Mouse (Mus musculus) stomach, postnatal 0 days (tissue): Measurements from ENCODE around the gene Stx7. TPM values are rescaled to one million over a fixed set of nuclear protein-coding genes. Genes with fewer than 3 reads are reported as not detected.
A peak's percentile ranks its signal among the peaks of the same experiment; 100 is the strongest.

Experiments
- ATAC-seq: fragments of 200-750 bp; cut with Nextera tagmentation; 2 replicates; pipeline ENCODE4 v1.8.0; 2017; ENCODE audit not compliant: low FRiP score, low TSS enrichment
- DNase-seq: peaks from one replicate; pipeline ENCODE4 v3.0.0-alpha.2; 2016; ENCODE audit warnings: low spot score
- H3K27ac ChIP-seq: fragments of 300-500 bp; sonication (generic); replicated peaks from 2 replicates; pipeline ENCODE4 v1.5.1; 2014; ENCODE audit warnings: mild to moderate bottlenecking, control low read depth
- H3K27me3 ChIP-seq: fragments of 300-500 bp; sonication (generic); 2 replicates; pipeline ENCODE4 v1.6.1; 2014; ENCODE audit warnings: low read length; ENCODE audit not compliant: control insufficient read depth, insufficient read depth
- H3K36me3 ChIP-seq: fragments of 300-500 bp; sonication (generic); 2 replicates; pipeline ENCODE4 v1.6.1; 2014; ENCODE audit warnings: low read length, mixed read lengths; ENCODE audit not compliant: control insufficient read depth, insufficient read depth
- H3K4me1 ChIP-seq: fragments of 300-500 bp; sonication (generic); replicated peaks from 2 replicates; pipeline ENCODE4 v1.6.1; 2014; ENCODE audit warnings: antibody characterized with exemption; ENCODE audit not compliant: control insufficient read depth, insufficient read depth
- H3K4me2 ChIP-seq: fragments of 300-500 bp; sonication (generic); replicated peaks from 2 replicates; pipeline ENCODE4 v1.6.1; 2014; ENCODE audit warnings: low read depth, mild to moderate bottlenecking, control low read depth, moderate library complexity
- H3K4me3 ChIP-seq: fragments of 300-500 bp; sonication (generic); 2 replicates; pipeline ENCODE4 v1.5.1; 2014; ENCODE audit warnings: low read depth, low read length, control low read depth
- H3K9ac ChIP-seq: fragments of 300-500 bp; sonication (generic); 2 replicates; pipeline ENCODE4 v1.6.1; 2014; ENCODE audit warnings: mild to moderate bottlenecking, low read length, control low read depth, mixed read lengths
- H3K9me3 ChIP-seq: fragments of 300-500 bp; sonication (generic); 2 replicates; pipeline ENCODE4 v1.6.1; 2016; ENCODE audit warnings: low read length; ENCODE audit not compliant: control insufficient read depth
- CTCF ChIP-seq: IDR thresholded peaks from 2 replicates; pipeline ENCODE4 v1.5.1; 2016; ENCODE audit warnings: antibody characterized with exemption, low read depth, mild to moderate bottlenecking, moderate library complexity
- EP300 ChIP-seq: optimal IDR thresholded peaks from 2 replicates; pipeline ENCODE3; 2016; ENCODE audit warnings: antibody characterized with exemption
- WGBS: fragments of 180-500 bp; shearing (Covaris S2); extraction: QIAGEN DNeasy Blood & Tissue Kit; methylation state at CpG from one replicate; pipeline ENCODE4 v1.1.7; 2014; 5-methylcytosine and 5-hydroxymethylcytosine counted together
- polyA plus RNA-seq: library from polyadenylated mRNA; unstranded; fragments of >200 nt; fragmentation: Nextera tagmentation; extraction: Ambion mirVana; gene quantifications from 2 replicates; pipeline ENCODE4 v1.2.1, GENCODE M21; 2015

Gene Stx7
- polyA plus RNA-seq, 1 experiment from 2014 or later, result 82.1 TPM

GRCm38 (mm10) chr10:24111116-24111778 lies 37.9 kb upstream of the Stx7 start:
- 49% methylated on average over 6 of the region's 6 CpGs for WGBS
- peak; percentile 85 for TF ChIP-seq CTCF
- no peak for TF ChIP-seq EP300
- DNase-seq (peak; percentile 57), ATAC-seq (no peak)
- Histone ChIP-seq H3K4me2 (no peak overlapping the region), H3K4me1 (no peaks in the 10 kb centered on the region), H3K36me3 (no peaks in the 10 kb centered on the region), H3K9me3 (no peaks in the 10 kb centered on the region), H3K4me3 (no peak overlapping the region), H3K27ac (no peak overlapping the region), H3K27me3 (no peaks in the 10 kb centered on the region), H3K9ac (no peak overlapping the region)

DNA sequence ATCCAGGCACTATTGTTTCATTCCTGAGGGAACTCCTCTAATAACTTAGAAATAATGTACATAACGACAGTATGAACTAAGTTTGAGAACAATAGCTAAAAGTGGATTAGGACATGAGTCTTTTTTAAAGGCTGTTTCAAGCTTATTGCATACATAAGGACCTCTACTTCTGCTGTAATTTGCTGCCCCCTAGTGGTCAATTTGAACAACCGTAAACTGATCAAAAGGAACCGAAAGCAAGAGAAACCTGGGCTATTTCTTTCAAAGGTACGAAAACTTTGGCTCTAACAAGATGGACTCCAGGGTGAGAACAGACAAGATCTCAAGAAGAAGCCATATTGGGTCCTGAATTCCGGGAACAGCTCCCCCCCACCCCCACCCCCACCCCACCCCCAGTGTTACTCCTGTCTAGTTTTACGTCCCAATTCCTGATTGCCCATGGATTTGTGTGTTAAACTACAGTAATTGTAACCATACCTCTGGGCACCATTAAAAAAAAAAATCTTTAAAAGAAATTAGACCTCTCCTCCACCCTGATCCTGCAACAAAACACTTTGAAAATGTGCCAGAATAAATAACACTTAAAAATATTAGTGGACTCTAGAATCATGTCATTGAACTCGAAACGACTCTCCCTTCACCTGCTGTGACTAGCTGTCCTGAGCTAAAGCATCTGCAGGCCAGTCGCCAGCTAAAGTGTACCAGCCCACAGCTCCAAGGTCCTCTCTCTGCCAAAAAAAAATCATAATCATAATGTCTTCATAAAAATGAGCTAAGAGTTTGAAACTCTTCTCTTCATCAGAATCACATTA lies 17.4 kb upstream of the Stx7 start:
- 13% methylated on average over 9 of the region's 9 CpGs for WGBS

GRCm38 (mm10) chr10:24132273-24132672 lies 16.8 kb upstream of the Stx7 start:
- Histone ChIP-seq H3K9me3 (no peaks in the 10 kb centered on the region), H3K27ac (peak overlapping the region; percentile 81), H3K27me3 (no peaks in the 10 kb centered on the region), H3K9ac (no peak overlapping the region), H3K4me1 (no peaks in the 10 kb centered on the region), H3K4me3 (no peak overlapping the region), H3K4me2 (peak overlapping the region; percentile 48), H3K36me3 (no peaks in the 10 kb centered on the region)
- no peak for TF ChIP-seq CTCF
- no peak for TF ChIP-seq EP300
- DNase-seq, result peak; percentile 82
- 18% methylated on average over 5 of the region's 5 CpGs for WGBS
- ATAC-seq, result peak; percentile 95

More for the DNA sequence above, 17.4 kb upstream of the Stx7 start:
- DNase-seq (peak; percentile 32), ATAC-seq (peak; percentile 71)
- H3K36me3 ChIP-seq, result no peaks in the 10 kb centered on the region
- no peak for TF ChIP-seq EP300
- peak; percentile 86 for TF ChIP-seq CTCF
- peak overlapping the region; percentile 81 for H3K27ac ChIP-seq
- no peaks in the 10 kb centered on the region for H3K9me3 ChIP-seq
- H3K4me3 ChIP-seq, result peak overlapping the region; percentile 24; the same call in 1 of the 2 replicates
- 0 out of 2 replicates have a peak overlapping the region, but pooled peaks have one; percentile 18 for H3K9ac ChIP-seq
- no peaks in the 10 kb centered on the region for H3K4me1 ChIP-seq
- H3K4me2 ChIP-seq, result peak overlapping the region; percentile 48
- H3K27me3 ChIP-seq, result no peaks in the 10 kb centered on the region

DNA sequence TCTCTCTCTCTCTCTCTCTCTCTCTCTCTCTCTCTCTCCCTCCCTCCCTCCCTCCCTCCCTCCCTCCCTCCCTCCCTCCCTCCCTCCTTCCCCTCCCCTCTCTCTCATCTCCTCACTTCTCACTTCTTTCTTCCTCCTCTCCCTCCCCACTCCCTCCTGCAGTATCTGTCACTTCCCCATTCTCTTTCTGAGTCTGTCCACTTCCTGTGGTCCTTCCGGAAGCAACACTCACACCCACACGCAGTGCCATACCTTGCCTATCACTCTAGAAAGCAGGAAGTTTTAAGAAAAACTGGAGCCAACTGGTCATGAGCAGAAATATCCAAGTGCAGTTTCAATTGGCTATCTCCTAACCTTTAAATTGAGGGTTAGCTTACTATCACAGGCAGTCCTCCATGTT lies 16.0 kb upstream of the Stx7 start:
- Histone ChIP-seq H3K9ac (no peak overlapping the region), H3K4me1 (no peaks in the 10 kb centered on the region), H3K27me3 (no peaks in the 10 kb centered on the region), H3K9me3 (no peaks in the 10 kb centered on the region), H3K27ac (0 out of 2 replicates have a peak overlapping the region, but pooled peaks have one; percentile 20), H3K36me3 (no peaks in the 10 kb centered on the region), H3K4me3 (no peak overlapping the region), H3K4me2 (no peak overlapping the region)
- DNase-seq (peak; percentile 38), ATAC-seq (peak; percentile 82)
- TF ChIP-seq CTCF (no peak), EP300 (no peak)
- WGBS, result 29% methylated on average over 2 of the region's 2 CpGs

DNA sequence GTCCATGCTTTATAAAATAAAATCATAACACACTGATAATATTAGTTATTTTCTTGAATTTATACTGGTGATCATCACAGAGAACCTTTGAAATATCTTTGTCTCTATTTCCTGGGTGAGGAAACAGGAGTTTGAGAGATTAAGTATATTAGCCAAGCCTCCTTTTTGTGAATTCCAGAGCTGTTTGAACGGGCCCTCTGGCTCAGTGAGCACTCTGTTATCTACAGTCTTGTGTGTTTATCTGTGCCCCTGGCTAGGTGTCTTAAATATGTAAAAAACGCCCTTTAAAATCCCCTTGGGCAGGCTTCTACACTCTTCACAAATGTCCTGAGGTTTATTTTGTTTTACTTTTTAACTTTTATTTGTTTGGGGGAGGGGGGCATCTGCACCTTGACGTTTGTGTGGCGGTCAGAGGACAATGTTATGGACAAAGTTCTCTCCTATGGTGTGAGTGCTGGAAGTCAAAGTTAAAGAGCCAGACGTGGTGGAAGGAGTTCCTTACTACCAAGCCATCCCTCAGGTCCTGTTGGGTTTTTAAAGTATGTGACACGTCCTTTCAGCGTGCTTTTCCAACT lies 14.9 kb upstream of the Stx7 start:
- H3K27me3 ChIP-seq, result no peaks in the 10 kb centered on the region
- DNase-seq (no peak), ATAC-seq (no peak)
- H3K9me3 ChIP-seq, result no peaks in the 10 kb centered on the region
- 34% methylated on average over 7 of the region's 7 CpGs for WGBS
- no peak overlapping the region for H3K4me3 ChIP-seq
- no peaks in the 10 kb centered on the region for H3K36me3 ChIP-seq
- H3K4me2 ChIP-seq, result no peak overlapping the region
- peak overlapping the region; percentile 24; the same call in 1 of the 2 replicates for H3K27ac ChIP-seq
- no peak overlapping the region for H3K9ac ChIP-seq
- no peak for TF ChIP-seq EP300
- no peak for TF ChIP-seq CTCF
- H3K4me1 ChIP-seq, result no peaks in the 10 kb centered on the region
